Mouse (Mus musculus): ENCODE measurements at regions not wholly inside any gene's neighbourhood (a gene's known extent, or its start where the extent isn't known, plus 50 kb on each side); places are given as distances from the start of the nearest gene placed in this dataset.

DNA sequence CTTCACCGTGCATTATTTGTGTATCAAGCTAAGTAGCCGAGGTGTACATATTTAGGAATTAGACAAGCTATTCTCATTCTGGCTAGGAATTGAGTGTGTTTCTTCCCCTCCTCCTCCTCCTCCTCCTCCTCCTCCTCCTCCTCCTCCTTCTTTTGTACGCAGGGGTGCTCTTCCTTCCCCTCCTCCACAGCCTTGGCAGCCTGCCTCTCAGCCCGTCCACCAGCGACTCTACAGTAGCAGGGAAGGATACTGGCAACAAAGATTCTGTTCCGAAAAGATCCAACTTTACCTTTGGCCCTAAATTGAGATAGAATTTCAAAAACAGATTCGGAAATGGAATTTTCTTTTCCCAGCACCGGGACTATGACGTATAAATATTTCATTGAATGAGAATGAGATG, 253.0 kb downstream of the Nup35 start:
- no peaks in the 10 kb centered on the region for H3K4me1 ChIP-seq (replicated peaks; ENCODE audit: control insufficient read depth, insufficient read depth, low read length)
- H3K4me3 ChIP-seq (ENCODE audit: low read depth, low read length) = no peak overlapping the region
- no peak for TF ChIP-seq CTCF (IDR thresholded peaks at IDR 0.05; ENCODE audit: low read depth)
- no peak for ATAC-seq
- H3K4me2 ChIP-seq (replicated peaks; ENCODE audit: low read depth) = no peak overlapping the region
- H3K9ac ChIP-seq (ENCODE audit: low read depth, low read length) = no peak overlapping the region
- H3K9me3 ChIP-seq (ENCODE audit: control insufficient read depth) = no peaks in the 10 kb centered on the region
- no peaks in the 10 kb centered on the region for H3K36me3 ChIP-seq (ENCODE audit: control insufficient read depth, insufficient read depth)
- H3K27ac ChIP-seq (ENCODE audit: low read depth, low read length) = no peak overlapping the region
- no peaks in the 10 kb centered on the region for H3K27me3 ChIP-seq (replicated peaks; ENCODE audit: control insufficient read depth, insufficient read depth, low read length)
- 75% methylated on average over 9 of the region's 9 CpGs for WGBS

DNA sequence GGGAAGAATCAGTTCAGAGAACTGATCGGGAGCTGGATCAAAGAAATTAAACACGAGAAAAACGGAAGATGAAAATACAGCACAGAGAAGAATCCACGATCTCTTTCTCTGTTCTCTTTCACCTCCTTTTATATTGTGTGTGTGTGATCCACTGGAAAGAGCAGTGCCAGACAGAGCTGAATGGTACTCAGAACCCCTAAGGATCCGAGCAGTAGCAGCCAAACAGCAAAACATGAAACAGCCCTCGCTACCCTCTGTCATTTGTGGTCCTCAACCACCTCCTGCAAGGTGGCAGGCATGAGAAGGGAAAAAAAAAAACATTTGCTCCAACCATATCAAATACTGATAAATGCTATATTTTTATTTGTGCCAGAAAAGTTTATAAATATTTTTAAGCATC, 253.4 kb downstream of the Nup35 start:
- WGBS = 85% methylated on average over 6 of the region's 6 CpGs
- no peaks in the 10 kb centered on the region for H3K4me1 ChIP-seq (replicated peaks; ENCODE audit: control insufficient read depth, insufficient read depth, low read length)
- no peak overlapping the region for H3K4me3 ChIP-seq (ENCODE audit: low read depth, low read length)
- H3K27ac ChIP-seq (ENCODE audit: low read depth, low read length) = no peak overlapping the region
- ATAC-seq = no peak
- no peak for TF ChIP-seq CTCF (IDR thresholded peaks at IDR 0.05; ENCODE audit: low read depth)
- no peaks in the 10 kb centered on the region for H3K27me3 ChIP-seq (replicated peaks; ENCODE audit: control insufficient read depth, insufficient read depth, low read length)
- no peaks in the 10 kb centered on the region for H3K36me3 ChIP-seq (ENCODE audit: control insufficient read depth, insufficient read depth)
- H3K4me2 ChIP-seq (replicated peaks; ENCODE audit: low read depth) = no peak overlapping the region
- H3K9me3 ChIP-seq (ENCODE audit: control insufficient read depth) = no peaks in the 10 kb centered on the region
- no peak overlapping the region for H3K9ac ChIP-seq (ENCODE audit: low read depth, low read length)

DNA sequence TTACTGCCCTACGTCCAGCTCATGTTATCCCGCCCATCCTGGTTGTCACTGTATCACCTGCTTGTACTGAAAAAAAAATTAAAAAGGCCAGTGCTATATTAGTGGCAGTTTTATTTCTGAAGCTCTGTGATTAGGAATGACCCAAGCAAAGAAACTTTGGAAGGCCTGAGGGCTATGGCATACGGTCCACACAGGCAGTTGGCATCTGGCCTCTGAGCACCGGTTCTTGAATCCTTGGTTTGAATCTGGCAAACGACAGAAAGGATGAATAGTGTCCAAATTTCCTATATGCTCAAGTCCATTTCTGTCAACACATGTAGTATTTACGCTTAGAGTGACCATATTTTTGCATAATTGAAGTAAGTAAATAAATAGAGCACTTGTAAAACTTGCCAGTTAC, 254.3 kb downstream of the Nup35 start:
- ATAC-seq = no peak
- no peaks in the 10 kb centered on the region for H3K9me3 ChIP-seq (ENCODE audit: control insufficient read depth)
- TF ChIP-seq CTCF (IDR thresholded peaks at IDR 0.05; ENCODE audit: low read depth) = no peak
- H3K36me3 ChIP-seq (ENCODE audit: control insufficient read depth, insufficient read depth) = no peaks in the 10 kb centered on the region
- no peak overlapping the region for H3K27ac ChIP-seq (ENCODE audit: low read depth, low read length)
- H3K4me3 ChIP-seq (ENCODE audit: low read depth, low read length) = no peak overlapping the region
- 79% methylated on average over 6 of the region's 6 CpGs for WGBS
- H3K9ac ChIP-seq (ENCODE audit: low read depth, low read length) = no peak overlapping the region
- no peaks in the 10 kb centered on the region for H3K4me1 ChIP-seq (replicated peaks; ENCODE audit: control insufficient read depth, insufficient read depth, low read length)
- no peaks in the 10 kb centered on the region for H3K27me3 ChIP-seq (replicated peaks; ENCODE audit: control insufficient read depth, insufficient read depth, low read length)
- H3K4me2 ChIP-seq (replicated peaks; ENCODE audit: low read depth) = no peak overlapping the region

DNA sequence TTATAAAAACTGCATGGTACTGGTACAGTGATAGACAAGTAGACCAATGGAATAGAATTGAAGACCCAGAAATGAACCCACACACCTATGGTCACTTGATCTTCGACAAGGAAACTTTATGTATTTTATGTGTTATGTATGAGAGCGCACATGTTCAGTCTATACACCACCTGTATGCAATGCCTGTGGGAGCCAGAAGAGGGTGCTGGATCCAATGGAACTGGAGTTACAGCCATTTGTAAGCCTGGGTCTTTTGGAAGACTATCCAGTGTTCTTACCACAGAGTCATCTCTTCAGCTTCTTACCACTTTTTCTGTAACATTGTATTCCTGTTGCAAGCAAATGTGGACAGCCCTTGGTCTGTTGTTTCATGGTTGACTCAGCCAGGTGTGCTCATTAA, 261.4 kb downstream of the Nup35 start:
- H3K27ac ChIP-seq (ENCODE audit: low read depth, low read length) = no peak overlapping the region
- TF ChIP-seq CTCF (IDR thresholded peaks at IDR 0.05; ENCODE audit: low read depth) = no peak
- ATAC-seq = no peak

DNA sequence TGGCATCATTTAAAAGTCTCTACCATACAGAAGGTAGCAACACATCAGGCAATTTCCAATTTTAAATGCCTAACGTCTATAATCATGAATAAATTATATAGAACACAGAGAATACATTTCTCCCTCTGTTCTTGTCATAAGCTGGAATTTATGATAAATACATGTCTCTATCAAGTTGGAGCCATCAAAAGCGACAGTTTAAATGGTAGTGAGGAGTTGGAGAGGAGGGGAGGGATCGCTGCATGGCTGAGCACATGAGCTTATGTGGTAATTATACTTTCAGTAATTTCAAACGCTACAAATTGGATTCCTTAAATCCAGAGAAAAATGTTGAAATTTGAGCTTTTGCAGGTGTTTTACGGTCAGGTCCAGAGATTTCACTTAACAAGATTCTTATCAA, 267.2 kb downstream of the Nup35 start:
- no peaks in the 10 kb centered on the region for H3K36me3 ChIP-seq (ENCODE audit: control insufficient read depth, insufficient read depth)
- WGBS = 87% methylated on average over 5 of the region's 5 CpGs
- H3K4me3 ChIP-seq (ENCODE audit: low read depth, low read length) = no peak overlapping the region
- no peaks in the 10 kb centered on the region for H3K9me3 ChIP-seq (ENCODE audit: control insufficient read depth)
- no peaks in the 10 kb centered on the region for H3K4me1 ChIP-seq (replicated peaks; ENCODE audit: control insufficient read depth, insufficient read depth, low read length)
- no peak for TF ChIP-seq CTCF (IDR thresholded peaks at IDR 0.05; ENCODE audit: low read depth)
- no peak overlapping the region for H3K9ac ChIP-seq (ENCODE audit: low read depth, low read length)
- ATAC-seq = no peak
- no peak overlapping the region for H3K27ac ChIP-seq (ENCODE audit: low read depth, low read length)
- no peak overlapping the region for H3K4me2 ChIP-seq (replicated peaks; ENCODE audit: low read depth)
- no peaks in the 10 kb centered on the region for H3K27me3 ChIP-seq (replicated peaks; ENCODE audit: control insufficient read depth, insufficient read depth, low read length)

More for the DNA sequence above, 261.4 kb downstream of the Nup35 start:
- Histone ChIP-seq H3K4me1 (replicated peaks; ENCODE audit: control insufficient read depth, insufficient read depth, low read length) (no peaks in the 10 kb centered on the region), H3K9ac (ENCODE audit: low read depth, low read length) (no peak overlapping the region), H3K4me2 (replicated peaks; ENCODE audit: low read depth) (no peak overlapping the region), H3K36me3 (ENCODE audit: control insufficient read depth, insufficient read depth) (no peaks in the 10 kb centered on the region), H3K27me3 (replicated peaks; ENCODE audit: control insufficient read depth, insufficient read depth, low read length) (no peaks in the 10 kb centered on the region), H3K9me3 (ENCODE audit: control insufficient read depth) (no peaks in the 10 kb centered on the region), H3K4me3 (ENCODE audit: low read depth, low read length) (no peak overlapping the region)
- 92% methylated on average over 2 of the region's 2 CpGs for WGBS

DNA sequence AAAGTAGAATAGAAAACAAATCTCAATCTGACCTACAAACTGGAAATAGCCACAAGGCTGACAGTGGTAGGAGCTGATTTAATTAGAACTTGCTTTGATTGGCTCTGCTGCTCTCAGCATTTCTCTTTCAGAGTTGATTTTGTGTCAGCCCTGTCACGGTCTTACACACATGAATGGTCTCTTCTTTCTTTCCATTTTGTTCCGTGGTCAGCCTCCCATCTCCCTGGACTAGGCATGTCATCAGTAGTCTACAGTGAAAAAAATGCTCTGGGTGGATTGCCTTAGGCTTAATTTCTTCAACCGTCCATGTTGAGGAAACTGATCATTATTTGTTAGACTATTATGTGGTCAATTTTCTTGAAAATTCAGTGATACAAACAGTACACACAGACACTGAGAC, 285.0 kb downstream of the Nup35 start:
- H3K9me3 ChIP-seq (ENCODE audit: control insufficient read depth) = no peaks in the 10 kb centered on the region
- no peaks in the 10 kb centered on the region for H3K4me1 ChIP-seq (replicated peaks; ENCODE audit: control insufficient read depth, insufficient read depth, low read length)
- 79% methylated on average over 3 of the region's 3 CpGs for WGBS
- H3K27ac ChIP-seq (ENCODE audit: low read depth, low read length) = no peak overlapping the region
- no peak overlapping the region for H3K9ac ChIP-seq (ENCODE audit: low read depth, low read length)
- H3K36me3 ChIP-seq (ENCODE audit: control insufficient read depth, insufficient read depth) = no peaks in the 10 kb centered on the region
- no peak for ATAC-seq
- H3K27me3 ChIP-seq (replicated peaks; ENCODE audit: control insufficient read depth, insufficient read depth, low read length) = no peaks in the 10 kb centered on the region
- no peak for TF ChIP-seq CTCF (IDR thresholded peaks at IDR 0.05; ENCODE audit: low read depth)
- H3K4me2 ChIP-seq (replicated peaks; ENCODE audit: low read depth) = no peak overlapping the region
- H3K4me3 ChIP-seq (ENCODE audit: low read depth, low read length) = no peak overlapping the region

DNA sequence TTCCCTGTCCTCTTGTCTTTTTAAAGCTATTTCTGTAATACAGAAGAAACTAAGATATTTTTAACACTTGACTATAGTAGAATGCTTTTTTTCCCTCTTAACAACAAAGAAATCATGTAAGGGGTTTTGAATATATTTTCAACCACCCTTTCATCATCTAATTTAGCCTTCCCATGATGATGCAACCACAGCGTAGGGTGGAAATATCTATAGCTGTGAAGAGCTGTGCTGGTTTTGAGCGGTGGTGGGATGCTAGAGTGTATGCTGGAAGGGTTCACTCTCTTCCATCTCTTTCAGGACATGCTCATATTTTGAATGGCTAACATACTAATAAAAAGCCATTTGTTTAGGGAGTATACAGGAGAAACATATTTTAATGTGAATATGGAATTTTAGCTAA, 296.4 kb downstream of the Nup35 start:
- no peak for ATAC-seq
- no peak overlapping the region for H3K4me2 ChIP-seq (replicated peaks; ENCODE audit: low read depth)
- H3K4me1 ChIP-seq (replicated peaks; ENCODE audit: control insufficient read depth, insufficient read depth, low read length) = no peaks in the 10 kb centered on the region
- H3K27ac ChIP-seq (ENCODE audit: low read depth, low read length) = no peak overlapping the region
- whole genome bisulfite sequencing = 93% methylated on average over 2 of the region's 2 CpGs
- no peaks in the 10 kb centered on the region for H3K27me3 ChIP-seq (replicated peaks; ENCODE audit: control insufficient read depth, insufficient read depth, low read length)
- no peaks in the 10 kb centered on the region; the same call in 1 of the 2 replicates for H3K9me3 ChIP-seq (ENCODE audit: control insufficient read depth)
- no peak overlapping the region for H3K4me3 ChIP-seq (ENCODE audit: low read depth, low read length)
- no peak for TF ChIP-seq CTCF (IDR thresholded peaks at IDR 0.05; ENCODE audit: low read depth)
- H3K36me3 ChIP-seq (ENCODE audit: control insufficient read depth, insufficient read depth) = no peaks in the 10 kb centered on the region
- H3K9ac ChIP-seq (ENCODE audit: low read depth, low read length) = no peak overlapping the region
